In the genomic region with DNA sequence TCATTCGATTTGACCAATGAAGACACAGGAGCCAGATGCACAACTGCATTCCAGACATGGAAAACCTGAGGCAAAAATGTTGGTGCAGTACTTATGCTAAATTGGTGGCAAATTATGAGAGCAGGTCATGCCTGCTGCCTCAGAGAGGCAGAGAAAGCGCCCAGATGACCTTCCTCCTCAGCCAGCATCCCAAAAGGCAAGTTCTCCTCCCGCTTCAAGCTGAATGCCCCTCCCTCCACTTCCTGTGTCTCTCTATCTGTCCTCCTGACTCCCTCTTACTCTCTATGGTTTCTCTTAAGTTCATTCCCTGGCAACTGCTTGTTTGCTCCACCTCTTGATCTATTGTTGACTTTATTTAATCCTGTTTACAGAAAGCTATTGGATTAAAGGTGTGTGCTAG, we compare ENCODE assay signal across 28 mouse cellular contexts. TPM values are rescaled to one million over a fixed set of nuclear protein-coding genes. Genes with fewer than 3 reads are reported as not detected.
DNase-seq lines count a peak whose midpoint lies in the region; ATAC-seq and TF ChIP-seq lines count a peak whose summit lies in the region.
"Had no signal": no experiment of that assay in that cellular context is flagged by ENCODE, and none has a peak within 500 bp of the region (broad histone marks: within the 10 kb centered on the region; RNA-seq: fewer than 3 reads in every experiment).

No protein-coding gene starts in this region.

- no peak overlapping the region for H3K9ac ChIP-seq in midbrain, embryonic 13.5 days (replicated peaks)
- H3K9ac ChIP-seq: embryonic facial prominence, embryonic 12.5 days; embryonic facial prominence, embryonic 15.5 days; forebrain, embryonic 12.5 days; forebrain, embryonic 15.5 days; hindbrain, embryonic 13.5 days; intestine, embryonic 15.5 days had no signal

- no peaks in the 10 kb centered on the region for H3K27me3 ChIP-seq in embryonic facial prominence, embryonic 10.5 days (replicated peaks; ENCODE audit: low read depth, poor library complexity, severe bottlenecking)
- H3K27me3 ChIP-seq in myocyte (ENCODE audit: control insufficient read depth, insufficient read depth, insufficient read length), result no peaks in the 10 kb centered on the region
- no peaks in the 10 kb centered on the region for H3K27me3 ChIP-seq in midbrain, embryonic 13.5 days
- H3K27me3 ChIP-seq: embryonic facial prominence, embryonic 12.5 days; embryonic facial prominence, embryonic 15.5 days; forebrain, embryonic 12.5 days; forebrain, embryonic 15.5 days; hindbrain, embryonic 13.5 days; intestine, embryonic 15.5 days had no signal

- H3K9me3 ChIP-seq in embryonic facial prominence, embryonic 10.5 days, result no peaks in the 10 kb centered on the region
- H3K9me3 ChIP-seq in midbrain, embryonic 13.5 days, result no peaks in the 10 kb centered on the region
- H3K9me3 ChIP-seq: embryonic facial prominence, embryonic 12.5 days; embryonic facial prominence, embryonic 15.5 days; forebrain, embryonic 12.5 days; forebrain, embryonic 15.5 days; G1E; hindbrain, embryonic 10.5 days; hindbrain, embryonic 13.5 days; intestine, embryonic 15.5 days had no signal

- peak; percentile 21 for DNase-seq in embryo, embryonic 10.5 days (ENCODE audit: low spot score)
- DNase-seq in embryo, embryonic 11 days, result no peak
- peak; percentile 40 for DNase-seq in MEL-GATA-1-ER (ENCODE audit: extremely low read depth, low read depth)
- no peak for DNase-seq in embryonic facial prominence, embryonic 10.5 days (ENCODE audit: low spot score)
- DNase-seq in gastrocnemius, postnatal 25 days, result no peak
- DNase-seq in c-Kit-positive CD71-positive TER-119-positive erythroid progenitor cells, embryonic 14.5 days (ENCODE audit: low spot score), result no peak
- DNase-seq: adrenal gland, postnatal 10 days; cerebellum, adult 11-12 months; cerebellum, adult 8-10 months; cerebellum, postnatal 10 days; cerebellum, postnatal 36 days; gastrocnemius, postnatal 36 days; heart, postnatal 36 days; kidney, adult 18-20 months had no signal

- H3K79me2 ChIP-seq in myocyte (ENCODE audit: control insufficient read depth, insufficient read depth), result no peaks in the 10 kb centered on the region

- H3K4me2 ChIP-seq in myocyte (ENCODE audit: low read depth), result peak overlapping the region; percentile 85
- no peak overlapping the region for H3K4me2 ChIP-seq in midbrain, embryonic 13.5 days (replicated peaks)
- H3K4me2 ChIP-seq: embryonic facial prominence, embryonic 12.5 days; embryonic facial prominence, embryonic 15.5 days; forebrain, embryonic 12.5 days; forebrain, embryonic 15.5 days; heart, embryonic 11.5 days; hindbrain, embryonic 13.5 days; intestine, embryonic 15.5 days had no signal

- H3K36me3 ChIP-seq in embryonic facial prominence, embryonic 10.5 days (replicated peaks), result no peaks in the 10 kb centered on the region
- H3K36me3 ChIP-seq in myocyte (ENCODE audit: control insufficient read depth, insufficient read depth), result no peaks in the 10 kb centered on the region
- H3K36me3 ChIP-seq in midbrain, embryonic 13.5 days, result no peaks in the 10 kb centered on the region
- H3K36me3 ChIP-seq: embryonic facial prominence, embryonic 12.5 days; embryonic facial prominence, embryonic 15.5 days; forebrain, embryonic 12.5 days; forebrain, embryonic 15.5 days; G1E; hindbrain, embryonic 10.5 days; hindbrain, embryonic 13.5 days; intestine, embryonic 15.5 days had no signal

- no peak overlapping the region for H3K4me3 ChIP-seq in embryonic facial prominence, embryonic 10.5 days
- no peak overlapping the region for H3K4me3 ChIP-seq in myocyte
- no peak overlapping the region for H3K4me3 ChIP-seq in midbrain, embryonic 13.5 days (replicated peaks)
- H3K4me3 ChIP-seq: embryonic facial prominence, embryonic 12.5 days; embryonic facial prominence, embryonic 15.5 days; erythroblast, embryonic 14.5 days; forebrain, embryonic 12.5 days; forebrain, embryonic 15.5 days; hindbrain, embryonic 10.5 days; hindbrain, embryonic 13.5 days; intestine, embryonic 15.5 days had no signal

- TF ChIP-seq POLR2A in myocyte (IDR thresholded peaks at IDR 0.05; ENCODE audit: insufficient read length, low read depth), result no peak

- H3ac ChIP-seq in myocyte (ENCODE audit: control insufficient read depth, insufficient read length), result no peak overlapping the region

- peak overlapping the region; percentile 19; the same call in 1 of the 2 replicates for H3K27ac ChIP-seq in embryonic facial prominence, embryonic 10.5 days (replicated peaks)
- no peak overlapping the region for H3K27ac ChIP-seq in midbrain, embryonic 13.5 days
- H3K27ac ChIP-seq: embryonic facial prominence, embryonic 15.5 days; forebrain, embryonic 12.5 days; forebrain, embryonic 15.5 days; hindbrain, embryonic 10.5 days; hindbrain, embryonic 13.5 days; intestine, embryonic 15.5 days had no signal

- peaks cover 32% of the 10 kb centered on the region for H3K4me1 ChIP-seq in embryonic facial prominence, embryonic 10.5 days
- H3K4me1 ChIP-seq in midbrain, embryonic 13.5 days (replicated peaks), result no peaks in the 10 kb centered on the region
- H3K4me1 ChIP-seq: forebrain, embryonic 12.5 days; forebrain, embryonic 15.5 days; intestine, embryonic 15.5 days had no signal

- no peak for ATAC-seq in midbrain, embryonic 13.5 days
- ATAC-seq: forebrain, embryonic 15.5 days; hindbrain, embryonic 16.5 days; intestine, embryonic 15.5 days had no signal

- WGBS in embryonic facial prominence, embryonic 10.5 days, result 45% methylated on average over 3 of the region's 3 CpGs
- WGBS in midbrain, embryonic 13.5 days, result 63% methylated on average over 3 of the region's 3 CpGs

TF ChIP-seq in myocyte, 11 proteins besides CTCF, POLR2A, EP300 and RAD21:
- TF ChIP-seq POLR2AphosphoS2 (IDR thresholded peaks at IDR 0.05; ENCODE audit: insufficient read length, low read depth) (no peak), TCF3 (IDR thresholded peaks at IDR 0.05; ENCODE audit: insufficient read length, low read depth) (no peak), TCF12 (IDR thresholded peaks at IDR 0.05; ENCODE audit: insufficient read depth, poor library complexity, severe bottlenecking) (no peak), SRF (IDR thresholded peaks at IDR 0.05; ENCODE audit: control insufficient read depth, insufficient read length, low read depth) (no peak)

RNA-seq across cellular contexts. Expression of gene Lrrc17, which starts 48.6 kb away (rescaled TPM):
- 12.9 and 15.9 TPM in 2 replicates for polyA plus RNA-seq in embryonic facial prominence, embryonic 10.5 days (2016; fragmentation: Nextera tagmentation; extraction: Ambion mirVana)
- polyA plus RNA-seq in myocyte (2012; fragmentation: generic; extraction: Trizol), result 70.3 TPM
- 1 to 10 TPM; 2.4 to 4.7 TPM for total RNA-seq in gastrocnemius, postnatal 25 days (2021)
- 7.3 and 9.2 TPM in 2 replicates for polyA plus RNA-seq in midbrain, embryonic 13.5 days (2015; fragmentation: Nextera tagmentation; extraction: Ambion mirVana)
- total RNA-seq: granulocyte monocyte progenitor cell, adult 5-6 weeks had no signal
- polyA plus RNA-seq: erythroblast, embryonic 14.5 days; G1E had no signal

Comparison
In these comparisons a context has a peak if more than half of its experiments do, and no peak if none do; other contexts are left out.
1. DNase-seq: peak in embryo, embryonic 10.5 days (single experiment) and MEL-GATA-1-ER (single experiment); none in embryo, embryonic 11 days (single experiment), embryonic facial prominence, embryonic 10.5 days (single experiment), gastrocnemius, postnatal 25 days (single experiment) and c-Kit-positive CD71-positive TER-119-positive erythroid progenitor cells, embryonic 14.5 days (single experiment).